Mouse (Mus musculus): ENCODE data around the gene Atxn1.

DNA sequence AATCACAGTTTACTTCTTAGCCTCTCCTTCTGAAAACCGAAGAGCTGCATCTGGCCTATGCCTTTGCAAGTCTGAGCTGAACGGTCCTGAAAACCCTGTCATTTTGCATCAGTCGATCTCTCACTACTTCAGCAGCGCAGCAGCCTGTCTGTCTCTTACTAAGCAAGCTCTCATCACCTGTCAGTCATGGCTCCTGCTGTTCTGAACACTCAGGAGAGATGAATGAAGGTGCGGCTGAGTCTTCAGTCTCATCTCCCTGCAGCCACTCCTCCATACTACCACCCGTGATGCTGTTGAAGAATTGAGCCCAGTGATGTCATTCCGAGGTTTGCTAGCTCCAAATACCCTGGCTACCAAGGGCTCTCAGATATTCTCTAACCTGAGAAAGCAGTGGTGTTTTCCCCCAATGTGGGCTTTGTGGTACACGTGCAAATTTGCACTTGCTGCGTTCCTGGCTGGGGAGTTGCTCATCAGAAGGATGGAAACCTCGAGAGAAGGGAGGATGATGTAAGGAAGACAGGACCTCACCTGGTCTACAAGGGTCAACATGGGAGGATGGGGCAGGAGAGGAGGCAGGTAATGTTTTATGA is 313.1 kb downstream of the Atxn1 start:
- TF ChIP-seq POLR2A (IDR thresholded peaks at IDR 0.05; ENCODE audit: borderline replicate concordance, extremely low read depth, low read depth, low read length) (no peak), CTCF (IDR thresholded peaks at IDR 0.05; ENCODE audit: insufficient read depth, low read length) (no peak)

Measured in lung, adult 2 months (tissue).